Mouse (Mus musculus): Measurements from ENCODE around the gene Clec18a. TPM values are rescaled to one million over a fixed set of nuclear protein-coding genes. Genes with fewer than 3 reads are reported as not detected.
"Not testable (repeated sequence)": the region's sequence is repeated elsewhere in the genome, so short reads cannot be mapped to it uniquely, and the experiment has no call there.

Gene Clec18a
- polyA plus RNA-seq (2012; ENCODE audit: insufficient read depth, insufficient read length, missing spikeins) = not detected in 2 replicates

DNA sequence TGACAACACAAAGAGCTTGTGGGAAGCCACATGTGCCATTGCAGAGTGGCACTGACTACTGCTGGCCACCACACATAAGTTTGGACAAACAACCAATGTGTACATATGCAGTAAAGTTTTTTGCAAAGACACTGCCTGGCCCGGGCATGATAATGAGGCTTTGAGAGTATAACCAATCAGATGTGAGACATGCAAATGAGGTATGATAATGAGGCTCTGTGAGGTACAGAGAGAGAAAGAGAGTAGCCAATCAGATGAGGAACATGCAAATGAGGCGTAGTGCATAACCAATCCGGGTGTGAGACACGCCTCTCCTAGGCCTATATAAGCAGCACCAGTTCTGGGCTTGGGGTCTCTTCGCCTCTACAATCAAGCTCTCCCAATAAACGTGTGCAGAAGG lies at the start of gene Clec18a:
TSS of gene Clec18a (minus strand) at position 101 of the 400 bp plus-strand sequence.
- Histone ChIP-seq H3K27ac (replicated peaks; ENCODE audit: low read depth, low read length) (0 out of 2 replicates have a peak within 1 kb of the TSS, but pooled peaks have one; percentile 18), H3K4me1 (ENCODE audit: control insufficient read depth, insufficient read depth, insufficient read length, low read length) (peaks cover 12% of the 10 kb centered on the region)
- not testable (repeated sequence) for H3K4me3 ChIP-seq (ENCODE audit: insufficient read depth, low read depth, low read length)

GRCm38 (mm10) chr8:111130756-111131155 lies 38.5 kb upstream of the Clec18a start:
- Histone ChIP-seq H3K4me3 (ENCODE audit: insufficient read depth, low read depth, low read length) (no peak overlapping the region), H3K4me1 (ENCODE audit: control insufficient read depth, insufficient read depth, insufficient read length, low read length) (no peaks in the 10 kb centered on the region), H3K27ac (replicated peaks; ENCODE audit: low read depth, low read length) (no peak overlapping the region)

DNA sequence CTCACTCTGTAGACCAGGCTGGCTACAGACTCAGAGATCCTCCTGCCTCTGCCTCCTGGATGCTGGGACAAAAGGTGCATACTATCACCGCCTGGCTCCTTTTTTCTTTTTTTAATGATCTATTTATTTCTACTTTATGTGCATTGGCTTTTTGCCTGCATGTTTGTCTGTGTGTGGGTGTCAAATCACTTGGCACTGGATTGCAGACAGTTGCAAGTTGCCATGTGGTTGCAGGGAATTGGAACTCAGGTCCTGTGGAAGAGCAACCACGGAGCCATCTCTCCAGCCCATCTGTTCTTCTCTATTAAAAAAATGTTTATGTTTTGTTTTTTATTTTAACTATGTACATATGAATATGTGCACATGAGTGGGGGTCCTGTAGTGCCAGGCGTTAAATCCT lies 27.3 kb upstream of the Clec18a start:
- H3K27ac ChIP-seq (replicated peaks; ENCODE audit: low read depth, low read length) = no peak overlapping the region
- H3K4me3 ChIP-seq (ENCODE audit: insufficient read depth, low read depth, low read length) = no peak overlapping the region
- no peaks in the 10 kb centered on the region for H3K4me1 ChIP-seq (ENCODE audit: control insufficient read depth, insufficient read depth, insufficient read length, low read length)

- Histone ChIP-seq H3K4me1 (ENCODE audit: control insufficient read depth, insufficient read depth, insufficient read length, low read length) (no peaks in the 10 kb centered on the region), H3K27ac (replicated peaks; ENCODE audit: low read depth, low read length) (no peak overlapping the region), H3K4me3 (ENCODE audit: insufficient read depth, low read depth, low read length) (no peak overlapping the region)
Measured at GRCm38 (mm10) chr8:111114891-111115290, 22.7 kb upstream of the Clec18a start.

- H3K4me3 ChIP-seq (ENCODE audit: insufficient read depth, low read depth, low read length) = peak overlapping the region; percentile 92
- peak overlapping the region; percentile 52 for H3K27ac ChIP-seq (replicated peaks; ENCODE audit: low read depth, low read length)
- H3K4me1 ChIP-seq (ENCODE audit: control insufficient read depth, insufficient read depth, insufficient read length, low read length) = peaks cover 12% of the 10 kb centered on the region
Measured at GRCm38 (mm10) chr8:111094719-111095302, 2.6 kb upstream of the Clec18a start.

DNA sequence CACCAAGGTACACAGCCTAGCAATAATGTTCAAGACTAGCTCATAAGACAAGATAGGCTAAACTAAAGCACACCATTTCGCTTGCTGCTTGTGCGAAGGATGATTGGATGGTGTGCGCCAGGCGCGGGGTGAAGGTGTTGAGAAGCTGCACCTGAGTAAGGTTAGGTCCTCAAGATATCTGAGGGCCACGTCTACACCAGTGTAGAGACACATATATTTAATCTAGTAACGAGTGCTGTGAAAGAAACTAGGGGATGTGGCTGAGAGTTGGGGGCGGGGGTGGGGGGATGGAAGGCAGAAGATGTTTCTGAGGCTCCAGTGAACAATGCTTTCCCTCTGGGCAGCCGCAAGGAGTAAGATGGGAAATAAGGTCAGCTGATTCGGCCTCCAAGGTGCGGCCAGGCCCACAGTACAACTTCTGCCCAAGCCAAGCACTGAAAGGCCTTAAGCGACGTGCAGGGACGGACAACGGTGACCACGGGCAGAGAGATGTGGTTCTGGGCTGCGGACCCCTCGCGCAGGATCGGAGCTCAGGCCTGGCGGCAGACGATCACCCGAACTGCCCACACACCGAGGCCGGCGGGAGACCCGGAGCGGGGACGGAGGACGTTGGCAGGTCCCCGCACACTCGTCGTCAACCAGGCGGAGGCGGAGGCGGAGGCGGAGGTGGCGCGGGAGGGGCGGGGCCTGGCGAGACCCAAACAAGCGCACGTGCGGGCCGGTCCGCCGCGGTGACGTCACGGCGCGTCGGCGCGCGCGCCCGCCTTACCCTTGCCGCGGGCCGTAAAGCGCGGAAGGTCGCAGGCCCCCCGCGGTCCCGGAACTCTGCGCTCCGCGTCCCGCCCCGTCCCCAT lies 1.9 kb upstream of the Clec18a start, which contains the start of gene Pdpr:
TSS of gene Pdpr (plus strand) at position 766 of the 854 bp plus-strand sequence.
- peaks cover 12% of the 10 kb centered on the region for H3K4me1 ChIP-seq (ENCODE audit: control insufficient read depth, insufficient read depth, insufficient read length, low read length)
- peak within 1 kb of the TSS; percentile 92 for H3K4me3 ChIP-seq (ENCODE audit: insufficient read depth, low read depth, low read length)
- peak within 1 kb of the TSS; percentile 84 for H3K27ac ChIP-seq (replicated peaks; ENCODE audit: low read depth, low read length)

DNA sequence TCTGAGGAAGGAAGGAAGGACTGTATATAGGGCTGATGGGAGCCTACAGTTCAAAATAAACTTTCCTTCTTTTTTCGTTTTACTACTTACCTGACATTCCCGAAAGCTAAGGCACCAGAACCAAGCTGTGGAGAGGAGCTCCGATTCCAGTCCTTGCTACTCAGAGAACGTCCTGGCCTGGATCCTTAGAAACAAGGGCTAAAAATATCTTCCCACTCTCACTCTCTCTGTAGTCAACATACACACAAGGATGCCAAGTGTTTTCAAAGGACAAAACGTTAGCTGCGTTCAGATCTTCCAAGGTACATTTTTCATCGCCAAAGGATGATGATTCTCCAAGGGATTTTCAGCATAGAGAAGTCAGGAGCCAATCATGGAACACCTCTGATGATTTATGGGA lies 520 bp downstream of the Clec18a start:
- H3K4me3 ChIP-seq (ENCODE audit: insufficient read depth, low read depth, low read length) = no peak overlapping the region
- H3K27ac ChIP-seq (replicated peaks; ENCODE audit: low read depth, low read length) = no peak overlapping the region
- H3K4me1 ChIP-seq (ENCODE audit: control insufficient read depth, insufficient read depth, insufficient read length, low read length) = peaks cover 12% of the 10 kb centered on the region

- Histone ChIP-seq H3K27ac (replicated peaks; ENCODE audit: low read depth, low read length) (no peak overlapping the region), H3K4me3 (ENCODE audit: insufficient read depth, low read depth, low read length) (no peak overlapping the region), H3K4me1 (ENCODE audit: control insufficient read depth, insufficient read depth, insufficient read length, low read length) (peaks cover 2% of the 10 kb centered on the region; the same call in 1 of the 2 replicates)
Measured at GRCm38 (mm10) chr8:111090126-111090525, 2.1 kb downstream of the Clec18a start.

DNA sequence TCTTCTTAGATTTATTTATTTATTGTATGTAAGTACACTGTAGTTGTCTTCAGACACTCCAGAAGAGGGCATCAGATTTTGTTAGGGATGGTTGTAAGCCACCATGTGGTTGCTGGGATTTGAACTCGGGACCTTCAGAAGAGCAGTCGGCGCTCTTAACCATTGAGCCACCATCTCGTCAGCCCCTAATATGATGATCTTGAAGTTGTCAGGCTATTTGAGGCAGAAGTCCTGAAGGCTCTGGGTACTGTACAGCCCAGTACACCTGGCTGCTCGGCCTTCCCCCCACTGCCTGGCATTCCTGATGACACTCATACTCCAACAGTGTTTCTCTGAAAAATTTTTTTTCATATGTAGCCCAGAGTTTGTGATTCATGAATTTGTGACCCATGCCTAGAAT lies 8.3 kb downstream of the Clec18a start:
- not testable (repeated sequence) for H3K4me3 ChIP-seq (ENCODE audit: insufficient read depth, low read depth, low read length); H3K27ac ChIP-seq (replicated peaks; ENCODE audit: low read depth, low read length); H3K4me1 ChIP-seq (ENCODE audit: control insufficient read depth, insufficient read depth, insufficient read length, low read length)

GRCm38 (mm10) chr8:111081580-111082258 lies 10.5 kb downstream of the Clec18a start:
- H3K4me3 ChIP-seq (ENCODE audit: insufficient read depth, low read depth, low read length) = no peak overlapping the region
- H3K27ac ChIP-seq (replicated peaks; ENCODE audit: low read depth, low read length) = no peak overlapping the region
- no peaks in the 10 kb centered on the region for H3K4me1 ChIP-seq (ENCODE audit: control insufficient read depth, insufficient read depth, insufficient read length, low read length)

DNA sequence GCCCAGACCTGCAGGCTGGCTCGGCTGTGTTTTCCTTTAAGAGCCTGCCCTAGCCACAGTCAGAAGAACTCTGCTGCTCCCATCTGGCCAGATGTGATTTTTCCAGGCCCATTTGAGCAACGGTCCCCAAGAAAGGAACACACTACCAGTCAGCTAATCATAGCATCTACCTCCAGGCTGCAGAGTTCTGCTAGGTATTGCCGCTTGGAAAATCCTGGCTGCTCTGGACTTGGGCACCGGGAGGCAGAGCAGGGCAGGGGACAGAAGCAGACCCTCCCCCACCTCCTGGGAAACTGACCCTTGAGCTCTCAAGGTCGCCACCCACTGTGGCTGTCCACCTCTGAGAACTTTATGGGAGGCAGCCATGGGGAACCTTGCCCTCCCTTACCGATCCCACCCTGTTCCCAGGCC lies 12.4 kb downstream of the Clec18a start:
- Histone ChIP-seq H3K4me1 (ENCODE audit: control insufficient read depth, insufficient read depth, insufficient read length, low read length) (no peaks in the 10 kb centered on the region), H3K27ac (replicated peaks; ENCODE audit: low read depth, low read length) (no peak overlapping the region), H3K4me3 (ENCODE audit: insufficient read depth, low read depth, low read length) (no peak overlapping the region)

DNA sequence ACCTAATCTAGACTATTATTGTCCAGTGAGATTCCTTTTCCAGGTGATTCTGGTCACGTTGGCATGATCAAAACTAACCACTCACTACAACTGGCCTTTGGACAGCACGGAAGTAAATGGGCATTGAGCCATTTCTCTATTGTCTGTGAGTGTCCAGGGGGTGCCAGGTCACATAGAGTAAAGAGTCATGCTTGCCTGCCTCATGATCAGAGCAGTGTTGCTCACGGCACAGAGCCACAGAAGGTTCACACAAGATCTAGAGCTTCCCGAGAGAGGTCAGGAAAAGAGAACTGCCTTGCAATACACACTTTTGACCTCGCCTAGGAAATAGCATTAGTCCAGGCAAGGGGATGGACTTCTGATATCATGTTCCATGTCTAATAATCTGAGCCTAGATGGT lies 12.8 kb downstream of the Clec18a start:
- Histone ChIP-seq H3K4me3 (ENCODE audit: insufficient read depth, low read depth, low read length) (no peak overlapping the region), H3K4me1 (ENCODE audit: control insufficient read depth, insufficient read depth, insufficient read length, low read length) (no peaks in the 10 kb centered on the region), H3K27ac (replicated peaks; ENCODE audit: low read depth, low read length) (no peak overlapping the region)

- H3K4me1 ChIP-seq (ENCODE audit: control insufficient read depth, insufficient read depth, insufficient read length, low read length) = no peaks in the 10 kb centered on the region
- no peak overlapping the region for H3K4me3 ChIP-seq (ENCODE audit: insufficient read depth, low read depth, low read length)
- H3K27ac ChIP-seq (replicated peaks; ENCODE audit: low read depth, low read length) = no peak overlapping the region
Measured at GRCm38 (mm10) chr8:111075926-111076325, 16.3 kb downstream of the Clec18a start.

- H3K27ac ChIP-seq (replicated peaks; ENCODE audit: low read depth, low read length); H3K4me3 ChIP-seq (ENCODE audit: insufficient read depth, low read depth, low read length); H3K4me1 ChIP-seq (ENCODE audit: control insufficient read depth, insufficient read depth, insufficient read length, low read length): not testable (repeated sequence)
Measured at GRCm38 (mm10) chr8:111068660-111069059, 23.6 kb downstream of the Clec18a start.

DNA sequence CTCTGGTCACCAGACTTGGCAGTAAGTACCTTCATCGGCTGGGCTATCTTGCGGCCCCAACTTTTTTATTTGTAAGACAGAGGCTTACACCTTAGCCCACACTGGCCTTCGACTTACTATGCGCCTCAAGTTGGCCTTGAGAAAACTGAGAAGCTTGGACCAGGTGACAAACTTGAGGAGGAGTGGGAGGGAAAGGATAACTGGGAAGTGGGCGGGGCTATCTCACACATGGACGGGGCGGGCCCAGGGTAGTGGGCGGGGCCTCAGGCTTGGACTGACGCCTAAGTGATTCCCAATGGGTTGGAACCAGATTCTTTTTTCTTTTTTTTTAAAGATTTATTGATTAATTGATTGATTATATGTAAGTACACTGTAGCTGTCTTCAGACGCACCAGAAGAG lies 24.8 kb downstream of the Clec18a start:
- Histone ChIP-seq H3K4me3 (ENCODE audit: insufficient read depth, low read depth, low read length) (no peak overlapping the region), H3K4me1 (ENCODE audit: control insufficient read depth, insufficient read depth, insufficient read length, low read length) (no peaks in the 10 kb centered on the region), H3K27ac (replicated peaks; ENCODE audit: low read depth, low read length) (no peak overlapping the region)
